Mouse (Mus musculus) kidney, adult 18-20 months (tissue): Measurements from ENCODE around the gene Mrpl48.

Experiments used
- DNase-seq: peaks from one replicate; pipeline ENCODE4 v3.0.0; 2021

The Mrpl48 gene

GRCm38 (mm10) chr7:100608130-100608741 is at the start of gene Mrpl48:
Gene Mrpl48, minus strand, starts transcription at chr7:100608301.
- peak; percentile 67 for DNase-seq

DNA sequence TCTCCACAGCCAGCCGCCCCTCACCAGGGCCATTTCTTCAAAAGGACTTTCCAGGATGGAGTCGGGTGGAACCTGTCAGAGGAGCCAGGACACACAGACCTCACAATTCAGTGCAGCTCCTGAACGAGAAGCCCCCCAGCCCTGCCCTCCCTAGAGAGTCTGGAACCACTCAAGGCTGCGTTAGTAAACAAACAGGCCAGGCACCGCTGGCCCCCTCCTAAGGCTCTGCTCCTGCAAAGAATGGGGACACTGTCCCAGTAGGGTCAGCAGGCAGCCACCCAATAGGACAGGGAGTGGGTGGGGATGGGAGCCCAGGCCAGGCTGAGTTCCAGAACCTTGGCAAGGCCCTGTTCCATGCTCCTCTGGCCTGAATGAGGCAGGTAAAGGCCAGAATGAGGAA is 48.6 kb upstream of the Mrpl48 start:
- DNase-seq = no peak

DNA sequence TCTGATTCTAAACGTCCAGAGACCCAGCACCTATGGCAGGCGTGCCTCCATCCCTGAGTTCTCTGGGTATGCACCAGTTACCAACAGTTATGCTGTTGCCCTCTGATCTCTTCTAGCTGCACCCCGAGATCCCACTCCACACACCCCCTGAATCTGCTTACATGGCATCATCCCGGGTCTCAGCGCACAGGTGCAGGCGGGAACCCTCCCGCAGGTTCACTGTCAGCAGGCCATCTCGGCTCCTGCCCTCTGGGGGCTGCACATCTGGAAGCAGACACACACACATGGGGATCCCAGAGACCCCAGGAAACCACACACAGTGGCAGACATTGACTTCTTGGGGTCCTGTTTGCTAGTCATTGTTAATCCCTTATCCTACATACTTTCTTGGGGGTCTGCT is 46.3 kb upstream of the Mrpl48 start:
- DNase-seq = no peak

GRCm38 (mm10) chr7:100653480-100654266 is 45.6 kb upstream of the Mrpl48 start:
- no peak for DNase-seq

- DNase-seq = no peak
These were observed 42.9 kb upstream of the Mrpl48 start for GRCm38 (mm10) chr7:100651011-100651410.

DNA sequence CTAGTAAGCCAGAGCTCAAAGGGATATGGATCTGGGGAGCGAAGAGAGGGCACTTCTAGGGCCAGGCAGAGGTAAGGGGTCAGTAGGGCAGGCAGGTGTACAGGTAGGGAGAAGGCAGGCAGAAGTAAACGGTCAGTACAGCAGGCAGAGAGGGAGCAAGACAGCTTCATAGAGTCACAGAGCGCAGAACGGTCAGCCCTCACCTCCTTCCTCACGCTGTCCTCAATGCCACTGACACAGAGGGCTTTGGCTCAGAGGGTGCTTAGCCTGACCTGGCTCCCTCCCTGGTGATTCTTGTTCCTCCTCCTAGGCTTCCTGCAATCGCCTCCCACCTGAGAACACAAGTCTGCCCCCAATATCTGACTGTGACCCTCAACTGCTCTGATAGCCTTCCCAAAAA is 42.3 kb upstream of the Mrpl48 start:
- DNase-seq = no peak

GRCm38 (mm10) chr7:100649826-100650225 is 41.7 kb upstream of the Mrpl48 start:
- DNase-seq = no peak

- DNase-seq = no peak
These were observed 41.0 kb upstream of the Mrpl48 start for GRCm38 (mm10) chr7:100649095-100649494.

DNA sequence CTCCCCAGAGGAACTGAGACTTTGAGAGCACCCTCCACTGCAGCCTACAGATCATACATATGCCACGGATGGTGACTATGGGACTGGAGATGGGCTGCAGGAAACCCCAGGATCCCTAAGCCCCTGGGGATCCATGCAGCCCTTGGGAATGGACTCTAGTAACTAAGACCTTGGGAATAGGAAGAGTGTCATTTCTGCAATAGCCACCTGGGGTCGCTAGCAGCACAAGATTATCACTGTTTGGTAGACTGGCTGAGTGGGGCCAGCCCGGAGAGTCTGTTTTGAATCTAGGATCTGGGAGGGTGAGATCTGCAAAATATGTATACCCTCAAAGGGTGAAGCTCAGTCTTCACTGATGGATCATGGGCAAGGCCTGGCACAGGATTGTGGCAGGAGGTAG is 37.0 kb upstream of the Mrpl48 start:
- peak; percentile 67 for DNase-seq

- peak; percentile 1 for DNase-seq
These were observed 34.3 kb upstream of the Mrpl48 start for GRCm38 (mm10) chr7:100642413-100642812.

- peak; percentile 39 for DNase-seq
These were observed 29.6 kb upstream of the Mrpl48 start for GRCm38 (mm10) chr7:100637657-100638056.

DNA sequence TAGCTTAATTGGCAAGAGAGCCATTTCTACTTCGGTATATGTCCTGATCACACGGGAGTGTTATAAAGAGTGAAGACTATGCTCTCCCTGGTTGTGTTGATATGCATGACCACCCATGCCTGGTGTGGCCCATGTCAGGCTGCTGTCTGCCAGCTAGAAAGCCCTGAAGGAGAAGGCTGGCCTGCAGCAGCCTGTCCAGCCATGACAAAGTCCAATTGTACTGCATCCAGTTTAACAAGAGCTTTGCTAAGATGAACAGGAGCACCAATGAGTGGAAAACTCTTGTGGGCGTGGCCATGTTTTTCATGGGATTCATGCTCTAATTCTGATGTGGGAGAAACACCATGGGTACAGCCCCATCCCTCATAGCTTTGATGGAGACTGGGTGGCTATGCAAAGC is 16.4 kb upstream of the Mrpl48 start:
- DNase-seq = peak; percentile 61

GRCm38 (mm10) chr7:100622277-100622676 is 14.2 kb upstream of the Mrpl48 start:
- no peak for DNase-seq

DNA sequence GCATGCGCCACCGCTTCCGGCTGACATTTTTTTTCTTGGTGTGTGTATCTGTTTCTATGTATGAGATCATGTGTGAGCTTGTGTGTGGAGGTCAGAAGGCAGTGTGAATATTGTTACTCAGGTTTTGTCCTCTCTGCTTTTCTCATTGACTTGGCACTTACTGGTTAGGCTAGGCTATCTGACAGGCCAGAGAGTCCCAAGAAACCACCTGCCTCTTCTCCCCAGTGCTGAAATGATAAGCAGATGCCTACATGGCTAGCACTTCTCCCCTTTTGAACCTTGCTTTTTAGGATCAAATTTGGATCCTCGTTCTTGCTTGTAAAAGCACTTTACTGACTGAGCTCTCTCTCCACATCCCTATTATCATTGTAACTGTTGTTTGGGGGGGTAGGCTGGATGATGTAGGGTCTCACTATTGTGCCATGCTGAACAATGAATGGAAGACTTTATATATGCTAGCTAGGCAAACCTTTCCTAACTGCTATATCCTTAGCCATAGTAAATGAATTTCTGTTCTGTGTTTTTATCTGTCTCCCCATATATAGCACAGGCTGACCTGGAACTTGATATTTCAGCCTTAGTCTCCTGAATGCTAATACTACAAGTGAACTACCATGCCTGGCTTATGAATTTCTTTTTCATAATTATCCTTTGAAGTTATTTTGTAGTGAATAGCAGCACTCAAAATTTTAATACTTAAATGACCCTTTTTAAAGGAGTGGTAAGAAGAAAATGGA is 8.2 kb upstream of the Mrpl48 start:
- DNase-seq = no peak

GRCm38 (mm10) chr7:100608910-100609309 is 809 bp upstream of the Mrpl48 start:
- no peak for DNase-seq

DNA sequence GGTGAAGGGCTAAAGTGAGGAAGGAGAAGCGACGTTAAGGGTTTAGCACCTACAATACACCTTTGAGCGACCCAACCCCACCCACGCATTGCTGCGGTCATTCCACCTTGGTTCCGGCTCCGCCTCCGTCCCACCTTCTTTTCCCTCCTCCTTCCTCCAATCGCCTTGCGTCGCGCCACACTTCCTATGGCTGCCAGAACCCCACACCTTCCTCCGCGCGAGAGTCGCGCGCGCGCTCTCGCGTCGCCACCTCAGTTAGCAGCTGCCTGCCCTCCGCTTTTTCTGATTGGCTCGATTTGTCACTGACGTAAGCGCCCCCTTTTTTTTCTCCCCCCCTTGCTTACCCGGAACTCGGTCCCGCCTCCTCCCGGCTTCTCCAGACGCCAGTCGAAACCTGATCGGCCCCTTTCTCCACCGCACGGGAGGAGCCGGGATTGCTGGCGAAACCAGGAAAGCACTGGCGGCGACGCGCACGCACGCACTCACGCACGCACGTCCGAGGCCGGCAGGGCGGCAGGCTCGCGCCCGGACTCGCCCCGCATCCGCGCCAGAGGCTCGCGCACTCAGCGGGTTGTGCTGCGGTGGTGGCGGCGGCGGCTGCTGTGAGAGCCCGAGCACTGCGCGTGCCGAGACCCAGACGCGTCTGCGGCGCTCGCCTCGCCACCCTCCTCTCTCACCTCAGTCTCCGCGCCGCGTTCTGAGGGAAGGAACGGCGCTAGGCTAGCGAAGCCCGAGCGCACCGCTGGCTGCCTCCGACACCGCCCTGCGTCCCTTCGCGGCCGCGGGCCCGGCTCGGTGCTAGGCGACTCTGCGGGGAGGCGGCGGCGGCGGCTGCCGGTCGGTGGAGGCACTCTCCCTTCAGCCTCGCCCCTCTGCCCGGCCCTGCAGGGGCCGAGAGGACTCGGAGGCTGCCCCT is 629 bp downstream of the Mrpl48 start, which contains the start of gene Rab6a:
TSS of gene Rab6a (plus strand) at position 197 of the 916 bp plus-strand sequence.
- peak; percentile 96 for DNase-seq

GRCm38 (mm10) chr7:100600211-100600610 is 7.9 kb downstream of the Mrpl48 start:
- DNase-seq = no peak

DNA sequence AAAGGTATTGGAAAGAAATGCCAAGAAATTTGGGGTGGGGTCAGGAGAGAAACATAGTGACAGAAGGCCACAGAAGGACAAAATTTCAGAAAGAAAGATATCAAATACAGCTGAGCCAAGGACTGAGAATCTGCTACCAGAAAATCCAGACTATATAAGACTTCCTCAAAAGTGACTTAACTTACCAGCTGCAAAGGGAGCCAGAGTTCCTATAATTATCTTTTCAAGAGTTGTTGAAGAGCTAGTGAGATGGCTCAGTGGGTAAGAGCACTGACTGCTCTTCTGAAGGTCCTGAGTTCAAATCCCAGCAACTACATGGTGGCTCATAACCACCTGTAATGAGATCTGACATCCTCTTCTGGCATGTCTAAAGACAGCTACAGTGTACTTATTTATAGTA is 14.8 kb downstream of the Mrpl48 start:
- no peak for DNase-seq

- no peak for DNase-seq
These were observed 16.6 kb downstream of the Mrpl48 start for GRCm38 (mm10) chr7:100591522-100591852.

DNA sequence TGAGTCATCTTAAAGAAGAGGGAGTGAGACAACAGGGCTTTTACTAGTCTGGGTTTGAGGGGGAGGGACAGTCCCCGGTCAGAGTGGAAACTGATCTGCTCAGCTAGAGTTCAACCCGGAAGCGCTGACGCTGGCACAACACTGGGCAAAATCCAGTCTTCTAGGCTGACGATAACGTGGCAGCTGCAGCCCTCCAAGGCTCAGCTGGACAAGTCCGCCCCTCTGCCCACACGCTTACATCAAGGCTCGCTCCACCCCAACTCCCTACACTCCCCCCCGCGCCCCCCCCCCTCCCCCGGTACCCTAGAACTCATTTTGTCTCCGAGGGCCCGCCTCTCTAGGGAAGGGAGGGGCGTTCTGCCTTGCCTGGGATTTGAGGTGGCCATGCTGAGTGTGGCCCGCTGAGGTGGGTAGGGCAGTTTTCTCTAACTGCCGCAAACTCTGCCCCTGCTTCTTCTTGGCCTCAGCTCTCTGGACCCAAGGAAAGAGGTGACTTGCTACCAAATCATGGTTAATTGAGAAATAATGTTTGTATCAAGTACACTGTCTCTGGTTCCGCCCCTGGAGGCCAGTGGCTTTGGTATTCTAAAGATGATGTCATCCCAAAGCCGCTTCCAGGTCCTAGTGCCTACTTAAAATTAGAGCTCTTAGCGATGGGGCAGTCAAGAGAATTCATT is 17.1 kb downstream of the Mrpl48 start:
- peak; percentile 90 for DNase-seq

DNA sequence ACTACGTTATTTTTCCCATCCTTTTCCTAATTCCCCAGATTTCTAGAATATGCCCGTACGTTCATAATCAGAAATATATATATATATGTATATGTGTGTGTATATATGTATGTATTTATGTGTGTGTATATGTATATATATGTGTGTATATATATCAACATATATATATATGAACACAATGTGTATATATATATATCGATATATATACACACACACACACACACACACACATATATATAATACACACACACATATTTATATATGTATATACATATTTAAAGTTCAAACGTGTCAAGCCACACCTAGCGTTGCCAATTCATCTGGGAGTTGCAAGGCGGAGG is 17.6 kb downstream of the Mrpl48 start:
- no peak for DNase-seq

DNA sequence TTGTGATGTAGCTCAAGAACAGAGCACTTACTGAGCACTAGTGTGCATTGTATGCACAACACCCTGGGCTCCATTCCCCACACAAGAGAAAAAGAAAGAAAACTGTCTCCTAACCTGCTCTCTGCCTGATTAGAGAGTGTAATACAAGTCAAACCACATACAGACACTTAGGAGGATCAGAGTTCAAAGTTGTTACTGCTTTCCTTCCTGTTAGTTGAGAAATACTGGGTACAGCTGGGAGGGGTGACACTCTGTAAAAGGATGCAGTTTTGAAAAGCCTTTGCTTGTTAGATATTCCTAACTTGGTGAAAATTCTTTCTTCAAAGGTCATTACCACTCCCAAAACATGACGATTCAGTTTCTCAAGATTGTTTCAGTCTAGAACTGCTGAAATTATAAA is 18.3 kb downstream of the Mrpl48 start:
- DNase-seq = no peak
